Mouse (Mus musculus) kidney, adult 8-10 months (tissue): ENCODE results near the gene Rnf212.
"Not testable (repeated sequence)": the region's sequence is repeated elsewhere in the genome, so short reads cannot be mapped to it uniquely, and the experiment has no call there.

ENCODE experiments used
- DNase-seq, 2 experiments: peaks; one replicate each; pipeline ENCODE4 v3.0.0; 2022

Gene Rnf212

DNA sequence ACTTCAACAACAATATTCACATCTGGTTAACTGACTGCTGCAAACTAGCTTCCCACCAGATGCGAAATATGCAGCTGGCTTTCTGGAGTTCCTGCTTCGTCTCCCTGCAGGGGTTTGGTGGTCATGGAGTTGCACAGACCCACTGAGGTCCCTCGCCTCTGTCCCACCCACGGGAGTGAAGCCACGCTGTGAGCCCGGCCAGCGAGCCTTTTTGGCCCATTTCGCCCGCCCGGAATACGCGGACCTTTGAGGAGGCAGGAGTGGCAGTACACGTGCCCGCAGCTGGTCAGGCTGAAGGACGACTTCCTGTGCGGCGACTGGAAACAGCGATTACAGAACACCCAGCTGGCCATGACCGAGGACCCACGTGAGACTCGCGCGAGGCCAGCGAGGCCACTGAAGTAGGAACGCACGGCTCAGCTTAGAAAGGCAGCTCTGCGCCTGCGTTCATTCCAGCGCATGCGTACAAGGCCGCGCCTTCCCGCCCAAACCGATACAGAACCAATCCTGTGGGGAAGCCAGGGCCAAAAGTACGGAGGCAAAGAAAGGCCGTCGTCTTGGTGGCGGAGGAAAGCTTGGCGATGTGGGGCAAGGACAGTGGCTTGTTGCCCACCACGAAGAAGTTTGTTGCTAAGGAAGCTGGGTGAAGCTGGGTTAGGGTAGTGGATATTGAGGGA is at the start of gene Rnf212:
TSS of gene Rnf212 (minus strand) at position 353 of the 677 bp plus-strand sequence.
- no peak for DNase-seq

DNA sequence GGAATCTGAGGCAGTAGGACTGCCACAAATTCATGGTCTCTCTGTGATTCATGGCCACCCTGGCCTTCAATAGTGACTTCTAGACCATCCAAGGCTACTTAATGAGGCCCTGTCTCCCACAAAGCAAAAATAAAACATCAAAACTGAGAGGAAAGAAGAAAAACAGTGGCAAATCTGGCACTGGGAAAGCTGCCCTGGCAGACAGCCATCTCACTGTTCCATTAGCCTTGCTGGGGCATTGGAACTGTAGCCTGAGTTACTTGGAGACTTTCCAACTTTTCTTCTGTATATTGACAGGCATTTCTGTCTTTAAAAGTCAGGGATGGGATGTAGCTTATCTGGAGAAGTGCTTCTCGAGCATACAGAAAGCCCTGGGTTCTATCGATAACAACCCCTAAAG is 48.5 kb upstream of the Rnf212 start:
- DNase-seq = peak in 1 of 2 experiments; percentile 2

DNA sequence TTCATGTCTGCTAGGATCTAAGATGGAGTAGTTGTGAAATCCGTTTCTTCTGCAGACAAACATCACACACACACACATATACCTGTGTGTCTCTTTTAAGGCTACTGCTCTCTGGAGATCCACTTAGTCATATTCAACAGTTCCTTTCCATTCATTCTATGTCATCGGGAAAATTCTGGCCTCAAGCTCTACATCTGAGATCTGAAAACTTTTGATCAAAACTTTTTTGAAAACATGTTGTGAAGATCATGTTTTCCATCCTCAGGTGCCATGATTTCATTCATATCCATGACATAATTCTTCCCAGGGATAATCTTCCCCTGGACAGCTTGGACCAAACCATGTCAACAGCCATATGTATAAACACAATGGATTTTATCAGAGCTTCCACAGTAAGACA is 34.0 kb upstream of the Rnf212 start, which contains the start of gene Vmn2r8:
TSS of gene Vmn2r8 (minus strand) at position 101 of the 400 bp plus-strand sequence.
- DNase-seq = not testable (repeated sequence)

DNA sequence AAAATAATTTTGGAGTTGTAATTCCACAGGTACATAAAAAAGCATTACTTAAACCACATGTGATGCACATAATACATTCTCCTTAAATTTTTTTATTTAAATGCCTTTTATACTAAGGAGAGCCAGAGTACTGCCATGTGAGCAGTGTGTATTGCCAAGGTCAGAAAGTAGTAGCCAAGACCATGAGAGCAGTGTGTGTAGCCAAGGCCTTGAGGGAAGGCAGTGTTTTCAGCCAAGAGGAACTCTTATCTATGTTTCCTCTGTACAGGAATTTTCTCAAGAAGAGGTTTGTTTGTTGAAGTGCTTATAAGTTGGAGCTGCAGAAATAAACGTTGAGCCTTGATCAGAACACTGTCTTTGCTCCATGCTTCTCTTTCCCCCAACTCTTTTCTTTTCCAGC is 28.9 kb upstream of the Rnf212 start:
- DNase-seq = no peak

DNA sequence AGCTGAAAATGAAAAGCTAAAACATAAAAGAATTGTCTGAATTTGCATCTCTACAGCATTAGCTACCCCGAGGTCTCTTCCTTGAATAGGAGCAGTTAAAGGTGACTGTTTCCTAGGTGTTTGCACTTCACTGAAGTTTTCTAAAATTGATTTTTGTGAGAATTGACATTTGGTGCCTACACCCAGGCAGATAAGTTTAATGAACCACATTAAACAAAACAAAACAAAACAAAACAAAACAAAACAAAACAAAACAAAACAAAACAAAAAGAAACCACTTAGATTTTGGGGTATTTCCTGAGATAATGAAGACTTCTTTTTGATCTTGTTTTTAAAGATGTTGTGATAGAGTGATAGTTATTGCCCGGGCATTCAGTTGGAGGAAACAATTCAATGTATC is 20.5 kb upstream of the Rnf212 start, which contains the start of gene Tmed11:
TSS of gene Tmed11 (minus strand) at position 101 of the 400 bp plus-strand sequence.
- not testable (repeated sequence) for DNase-seq

DNA sequence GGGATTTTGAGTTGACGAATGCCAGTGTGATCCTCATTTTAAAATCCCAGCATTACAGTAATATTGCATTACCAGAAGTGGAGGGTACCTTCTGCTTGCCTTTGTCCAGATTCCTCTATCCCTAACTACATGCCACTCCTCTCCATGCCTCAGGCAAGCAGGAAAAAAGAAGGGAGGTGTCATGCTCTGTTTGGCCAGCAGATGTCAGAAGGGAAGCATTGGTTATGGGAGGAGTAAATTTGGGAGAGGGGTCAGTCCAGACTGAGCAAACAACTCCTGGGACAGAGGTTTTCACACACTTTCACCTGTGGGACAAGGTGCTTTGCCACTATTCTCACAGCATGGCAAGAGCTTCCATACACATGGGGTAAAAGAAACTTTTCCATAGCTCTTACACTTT is 15.6 kb upstream of the Rnf212 start:
- DNase-seq = peak; percentile 1 to 6

DNA sequence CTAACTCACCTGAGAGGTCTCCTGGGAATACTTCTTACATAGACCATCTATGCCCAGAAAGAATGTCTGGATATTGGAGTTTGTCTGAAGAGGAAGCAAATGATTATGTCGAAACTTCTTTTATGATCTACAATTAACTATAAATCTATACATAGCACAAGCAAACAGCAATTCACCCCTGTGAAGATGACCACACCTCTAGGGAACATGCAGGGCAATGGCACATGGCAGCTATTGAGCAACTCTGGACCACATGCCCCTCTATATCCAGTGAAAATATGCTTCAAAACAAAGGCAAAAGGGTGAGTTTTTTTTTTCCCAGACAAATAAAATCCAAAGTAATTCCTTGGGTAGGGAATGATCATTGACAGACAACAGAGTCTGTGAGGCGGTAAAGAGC is 14.8 kb downstream of the Rnf212 start:
- no peak for DNase-seq

DNA sequence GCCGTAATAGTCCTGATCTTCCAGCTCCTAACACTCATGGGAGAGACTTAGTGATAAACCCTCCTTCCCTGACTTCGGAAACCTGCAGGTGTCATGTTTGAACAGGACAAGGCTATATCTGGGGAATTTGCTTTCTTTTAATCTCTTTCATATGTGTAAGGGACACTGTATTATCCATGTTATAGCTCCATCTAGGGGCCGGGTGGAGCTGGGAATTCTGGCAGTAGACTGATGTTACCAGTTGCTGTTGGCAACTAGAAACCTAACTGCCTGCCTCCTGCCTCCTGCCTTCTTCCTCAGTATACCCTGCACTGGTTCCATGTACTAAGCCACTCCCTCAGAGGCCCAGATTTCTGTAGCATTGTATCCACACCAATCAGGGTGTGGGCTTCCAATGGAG is 16.4 kb downstream of the Rnf212 start:
- DNase-seq = peak; percentile 17 to 51

DNA sequence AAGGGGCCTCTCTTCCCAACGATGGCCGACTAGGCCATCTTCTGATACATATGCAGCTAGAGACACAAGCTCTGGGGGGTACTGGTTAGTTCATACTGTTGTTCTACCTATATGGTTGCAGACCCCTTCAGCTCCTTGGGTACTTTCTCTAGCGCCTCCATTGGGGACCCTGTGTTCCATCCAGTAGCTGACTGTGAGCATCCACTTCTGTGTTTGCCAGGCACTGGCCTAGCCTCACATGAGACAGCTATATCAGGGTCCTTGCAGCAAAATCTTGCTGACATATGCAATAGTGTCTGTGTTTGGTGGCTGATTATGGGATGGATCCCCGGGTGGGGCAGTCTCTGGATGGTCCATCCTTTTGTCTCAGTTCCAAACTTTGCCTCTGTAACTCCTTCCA is 23.5 kb downstream of the Rnf212 start:
- not testable (repeated sequence) for DNase-seq

DNA sequence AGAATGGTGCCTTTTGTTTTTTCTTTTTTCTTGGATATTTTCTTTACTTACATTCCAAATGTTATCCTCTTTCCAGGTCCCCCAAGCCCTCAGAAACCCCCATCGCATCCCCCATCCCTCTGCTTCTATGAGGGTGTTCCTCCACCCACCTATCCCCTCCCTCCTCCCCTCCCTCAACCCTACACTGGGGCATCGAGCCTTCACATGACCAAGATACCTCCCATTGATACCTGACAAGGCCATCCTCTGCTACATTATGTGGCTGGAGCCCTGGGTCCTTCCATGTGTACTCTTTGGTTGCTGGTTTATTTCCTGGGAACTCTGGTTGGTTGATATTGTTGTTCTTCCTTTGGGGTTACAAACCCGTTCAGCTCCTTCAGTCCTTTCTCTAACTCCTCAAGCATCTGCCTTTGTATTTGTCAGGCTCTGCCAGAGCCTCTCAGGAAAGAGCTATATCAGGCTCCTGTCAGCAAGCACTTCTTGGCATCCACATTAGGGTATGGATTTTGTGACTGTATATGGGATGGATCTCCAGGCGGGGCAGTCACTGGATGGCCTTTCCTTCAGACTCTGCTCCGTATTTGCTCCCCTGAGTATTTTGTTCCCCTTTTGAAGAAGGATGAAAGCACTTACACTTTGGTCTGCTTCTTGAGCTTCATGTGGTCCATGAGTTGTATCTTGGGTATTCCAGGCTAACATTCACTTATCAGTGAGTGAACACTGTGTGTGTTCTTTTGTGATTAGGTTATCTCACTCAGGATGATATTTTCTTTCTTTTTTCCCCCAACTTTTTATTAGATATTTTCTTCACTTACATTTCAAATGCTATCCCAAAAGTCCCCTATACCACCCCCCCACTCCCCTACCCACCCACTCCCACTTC is 24.2 kb downstream of the Rnf212 start:
- no peak for DNase-seq

DNA sequence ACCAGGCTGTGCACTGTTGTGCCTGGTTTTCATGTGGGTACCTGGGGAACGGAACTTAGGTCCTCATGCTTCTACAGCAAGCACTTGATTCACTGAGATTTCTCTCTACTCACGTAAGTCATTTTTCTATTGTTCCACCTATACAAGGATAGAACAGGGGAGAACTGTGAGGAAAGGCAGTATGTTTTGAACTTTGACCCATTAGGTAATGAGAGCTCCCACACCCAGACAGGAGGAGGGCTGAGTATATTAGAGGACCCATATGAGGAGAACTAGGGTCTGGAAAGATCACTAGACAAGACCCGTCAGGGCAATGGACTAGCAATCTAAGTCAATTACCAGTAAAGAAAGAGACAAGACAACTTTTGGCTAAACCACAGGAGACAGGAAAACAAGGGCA is 30.2 kb downstream of the Rnf212 start:
- DNase-seq = no peak

DNA sequence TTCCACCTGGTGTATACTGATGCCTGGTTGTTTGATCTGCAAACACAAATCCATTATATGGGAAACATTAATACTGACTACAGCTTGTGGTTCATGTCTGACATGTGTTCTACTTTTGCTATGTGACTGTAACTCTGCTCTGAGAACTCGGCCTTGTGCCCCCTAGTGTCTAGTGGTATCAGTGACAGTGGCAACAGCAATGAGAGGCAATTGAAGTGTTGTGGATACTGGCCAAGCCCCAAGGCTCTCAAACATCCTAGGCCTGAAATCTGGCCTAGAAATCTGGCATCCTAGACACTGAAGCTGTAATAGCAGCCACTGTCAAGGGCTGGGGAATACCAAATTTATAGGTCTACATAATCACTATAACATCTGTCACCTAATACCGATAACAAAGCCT is 30.9 kb downstream of the Rnf212 start:
- DNase-seq = no peak

DNA sequence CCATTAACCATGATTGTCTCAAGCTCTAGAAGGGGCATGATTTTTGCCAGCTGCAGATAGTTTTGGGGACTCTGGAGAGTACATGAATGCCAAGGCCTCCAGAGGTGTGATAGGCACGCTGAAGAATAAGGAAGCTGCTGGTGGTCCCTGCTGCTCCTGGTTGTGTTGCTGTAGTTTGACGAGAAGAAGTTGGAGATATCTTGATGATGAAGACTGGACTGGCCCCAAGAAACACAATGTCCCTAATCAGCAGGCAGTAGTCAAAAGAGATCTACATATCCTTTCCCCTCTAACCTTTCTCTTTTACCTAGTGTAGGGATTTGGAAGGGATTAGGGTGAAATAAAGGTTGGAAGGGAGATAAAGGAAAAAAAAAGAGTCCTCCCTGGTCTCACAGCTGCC is 32.2 kb downstream of the Rnf212 start:
- DNase-seq = no peak

DNA sequence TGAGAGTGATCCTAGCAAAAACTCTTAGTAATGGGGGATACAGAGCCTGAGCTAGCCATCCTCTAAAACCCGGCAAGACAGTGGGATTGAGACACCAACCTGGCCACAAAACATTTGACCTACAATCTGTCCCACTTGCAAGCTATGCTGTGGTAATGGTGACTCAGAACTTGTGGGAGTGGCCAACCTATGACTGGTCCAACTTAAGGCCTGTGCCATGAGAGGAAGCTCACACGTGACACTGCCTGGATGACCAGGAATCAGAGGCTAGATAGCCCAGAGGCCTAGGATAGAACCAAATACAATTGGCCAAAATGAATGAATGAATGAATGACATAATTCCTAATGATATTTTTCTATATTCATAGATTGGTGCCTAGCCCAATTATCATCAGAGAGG is 32.9 kb downstream of the Rnf212 start:
- no peak for DNase-seq

DNA sequence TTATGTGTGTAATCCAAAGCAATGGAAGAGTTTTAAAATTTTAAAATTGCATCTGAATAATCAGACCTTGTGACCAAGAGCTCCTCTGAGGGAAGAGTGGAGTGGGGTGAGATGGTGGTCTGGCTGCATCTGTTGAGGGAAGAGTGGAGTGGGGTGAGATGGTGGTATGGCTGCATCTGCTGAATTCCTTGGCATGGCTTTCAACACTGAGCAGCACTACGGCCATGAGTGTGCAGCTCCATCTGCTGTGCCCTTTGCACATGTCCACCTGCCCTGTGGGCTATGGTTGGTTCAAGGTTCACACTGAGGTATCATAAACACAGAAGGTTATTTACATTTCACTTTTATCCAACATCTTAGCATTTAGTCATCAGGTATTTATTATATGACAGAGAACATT is 47.4 kb downstream of the Rnf212 start:
- no peak for DNase-seq

DNA sequence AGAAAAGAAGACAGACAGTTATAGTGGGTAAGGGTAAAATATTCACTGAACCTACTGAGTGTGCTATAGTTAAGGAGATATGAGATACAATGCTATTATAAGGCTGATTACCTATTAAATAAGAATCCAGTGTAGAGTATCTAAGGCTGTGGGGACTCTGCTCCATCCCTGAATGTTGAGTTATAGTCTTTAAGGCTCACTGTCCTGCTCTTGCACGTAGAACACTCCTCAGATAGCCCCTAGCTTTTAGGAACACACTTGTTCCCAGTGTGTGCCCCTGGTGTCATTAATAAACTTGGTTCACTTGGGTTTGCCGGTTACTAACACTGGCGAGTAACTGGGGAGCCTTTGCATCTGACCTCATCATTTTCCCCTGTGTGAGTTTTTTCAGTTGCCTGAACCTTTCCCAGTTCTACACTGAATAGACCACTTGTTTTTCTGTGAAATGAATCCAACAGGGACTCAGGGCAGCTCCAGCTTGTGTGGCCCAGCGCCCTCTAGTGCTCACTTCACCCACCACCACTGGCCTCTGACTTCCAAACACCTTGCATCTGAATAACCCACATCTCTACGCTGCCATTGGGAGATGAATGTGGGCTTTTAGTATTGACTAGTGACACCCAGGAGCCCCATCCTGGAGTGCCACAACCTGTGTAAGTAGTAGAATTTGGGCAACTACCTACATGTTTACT is 48.1 kb downstream of the Rnf212 start:
- peak; percentile 63 to 86 for DNase-seq

DNA sequence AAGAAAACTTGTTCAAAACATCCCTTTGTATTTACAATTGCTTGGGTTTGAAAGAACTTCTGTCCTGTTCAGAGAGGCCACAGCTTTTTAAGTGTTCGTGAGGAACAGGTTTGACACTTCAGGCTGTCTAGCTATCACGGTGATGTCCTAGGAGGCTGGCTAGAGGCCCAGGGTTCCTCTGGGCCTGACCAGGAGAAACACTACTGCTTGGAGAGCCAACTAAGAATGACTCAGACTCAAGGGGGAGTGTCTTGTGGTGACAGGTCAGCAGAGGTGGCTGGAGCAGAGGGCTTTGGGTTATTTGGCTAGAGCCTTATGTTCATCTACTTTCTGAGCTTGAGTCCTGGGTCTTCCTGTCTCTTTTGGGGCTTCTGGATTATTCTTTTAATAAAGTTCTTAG is 50.8 kb downstream of the Rnf212 start:
- DNase-seq = no peak

DNA sequence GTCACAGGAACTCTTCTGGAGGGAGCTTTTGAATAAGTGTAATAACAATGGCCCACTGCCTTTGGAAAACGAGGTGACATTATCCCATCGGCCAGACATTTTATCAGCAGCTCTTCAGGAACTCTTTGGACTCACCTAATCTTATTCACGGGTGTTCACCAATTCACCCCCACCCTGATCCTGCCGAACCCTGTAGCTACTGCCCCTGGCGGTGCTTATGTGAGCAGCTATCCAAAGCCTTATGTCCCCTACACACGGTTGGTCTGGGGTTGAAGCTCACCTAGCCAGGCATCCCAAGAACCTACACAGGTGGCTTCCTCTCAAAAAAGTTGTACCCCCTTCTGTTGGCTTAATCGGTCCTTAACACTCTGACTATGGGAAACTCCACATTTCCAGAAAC is 55.0 kb downstream of the Rnf212 start:
- no peak for DNase-seq

DNA sequence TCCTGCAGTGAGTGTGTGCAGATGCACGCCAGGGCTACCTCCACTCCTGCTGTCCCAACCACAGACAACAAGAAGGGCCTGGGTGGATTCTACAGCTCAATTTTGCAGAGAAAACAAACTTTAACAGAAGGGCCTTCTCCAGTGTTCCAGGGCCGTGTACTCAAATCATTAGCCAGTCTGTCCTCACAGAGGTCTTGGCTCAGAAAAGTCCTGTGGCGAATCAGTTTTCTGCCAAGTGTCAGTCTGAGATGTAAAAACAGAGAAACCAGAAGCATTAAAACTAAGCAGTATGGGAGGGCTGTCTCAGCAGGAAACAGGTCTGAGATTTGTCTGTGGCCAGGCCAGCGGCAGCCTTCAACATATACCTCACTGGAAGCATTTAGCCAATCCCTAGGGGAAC is 56.7 kb downstream of the Rnf212 start:
- DNase-seq = no peak

DNA sequence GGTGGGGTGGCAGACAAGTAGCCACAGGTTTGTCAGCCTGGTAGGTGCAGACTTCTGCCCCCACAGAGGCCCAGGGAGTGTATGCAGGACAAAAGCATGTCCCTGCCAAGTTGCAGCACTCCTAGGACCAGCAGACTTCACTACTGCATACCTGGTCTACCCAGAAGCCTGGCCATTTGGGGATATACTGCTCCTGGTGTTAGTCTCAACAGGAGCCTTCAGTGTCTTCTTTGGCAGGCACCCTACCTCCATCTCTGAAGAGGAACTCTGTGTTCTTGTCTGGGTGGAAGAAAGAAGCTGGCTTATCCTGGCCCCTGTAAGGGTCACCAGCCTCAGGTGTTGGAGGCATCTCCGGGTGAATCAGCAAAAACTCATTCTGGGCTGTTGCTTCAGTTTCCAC is 58.8 kb downstream of the Rnf212 start:
- DNase-seq = no peak

DNA sequence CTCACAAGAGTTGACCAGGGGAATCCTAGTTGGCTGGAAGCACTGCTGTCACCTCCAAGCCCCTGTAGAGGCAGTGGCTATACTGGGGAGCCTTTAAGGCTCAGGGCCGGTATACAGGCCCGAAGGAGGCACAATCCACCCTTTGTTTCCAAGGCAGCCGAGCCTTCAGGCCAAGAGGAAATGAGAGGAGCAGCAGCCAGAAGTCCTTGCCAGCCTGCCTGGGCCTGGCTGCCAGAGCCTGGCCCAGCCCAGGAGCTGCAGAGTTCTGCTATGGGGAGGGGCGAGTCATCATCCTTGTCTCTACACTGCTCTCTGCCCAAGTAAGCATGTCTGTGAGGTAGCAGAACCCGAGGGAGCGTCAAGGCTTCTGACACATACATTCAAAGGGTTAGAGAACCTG is 60.6 kb downstream of the Rnf212 start:
- no peak for DNase-seq

DNA sequence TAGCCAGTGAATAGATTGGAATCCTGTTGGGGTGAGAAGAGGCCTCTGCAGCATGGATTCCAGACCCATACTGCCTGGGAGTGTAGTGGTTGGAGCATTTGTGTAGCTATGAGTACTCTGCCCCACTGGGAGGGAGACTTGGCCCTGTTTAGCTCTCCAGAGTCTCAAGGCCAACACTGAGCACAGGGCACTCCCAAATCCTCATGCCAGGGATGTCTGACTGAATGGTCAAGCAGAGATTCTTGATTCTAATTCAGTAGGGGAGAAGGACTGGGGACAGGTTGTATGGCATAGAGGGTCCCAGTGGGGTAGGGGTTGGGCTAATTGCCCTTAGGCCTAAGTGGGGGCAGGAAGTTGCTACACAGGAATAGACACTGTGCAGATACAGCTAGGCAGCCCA is 61.1 kb downstream of the Rnf212 start:
- DNase-seq = no peak

DNA sequence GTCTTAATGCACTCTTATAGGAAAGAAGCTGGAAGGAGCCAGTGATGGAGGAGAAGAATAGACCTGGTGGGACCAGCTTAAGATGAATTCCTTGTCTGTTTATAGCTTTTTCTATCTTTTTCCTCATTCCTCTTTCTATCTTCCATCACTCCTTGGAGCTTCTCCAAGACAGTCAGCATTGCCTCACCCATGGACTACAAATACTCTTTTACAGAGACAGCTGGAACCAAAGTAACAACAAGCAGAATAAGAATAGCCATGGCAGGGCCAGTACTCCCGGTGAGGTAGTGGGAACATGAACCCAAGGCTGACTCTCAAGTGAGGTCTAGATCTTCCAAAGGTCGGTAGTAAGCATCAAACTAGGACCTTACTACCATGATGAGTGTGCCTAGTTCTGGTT is 61.7 kb downstream of the Rnf212 start:
- no peak for DNase-seq

DNA sequence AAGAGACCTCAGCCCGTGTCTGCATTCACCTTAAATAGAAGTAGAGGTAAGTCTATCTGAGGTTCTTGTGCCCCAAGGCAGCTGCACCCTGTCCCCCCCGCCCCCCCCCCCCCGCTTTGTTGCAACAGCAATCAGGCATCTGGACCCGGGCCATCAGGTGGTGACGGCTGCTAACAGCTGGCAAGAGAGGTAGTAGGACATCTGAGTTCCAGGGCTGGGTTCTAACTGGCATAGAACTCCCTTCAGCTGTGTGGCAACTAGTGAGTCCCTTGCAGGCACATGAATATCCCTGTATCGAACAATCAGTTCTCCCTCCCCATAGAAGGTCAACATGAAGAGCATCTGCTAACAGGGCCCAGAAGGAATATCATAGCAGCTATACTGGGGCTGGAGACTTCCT is 62.8 kb downstream of the Rnf212 start:
- DNase-seq = no peak
